Mouse (Mus musculus) ES-E14 (cell line): ENCODE results near the gene Sh3bp5l.

ENCODE experiments used
- CHD2 ChIP-seq: IDR thresholded peaks from 2 replicates; pipeline ENCODE4 v1.6.1; 2014; ENCODE audit warnings: mild to moderate bottlenecking, low read depth, low read length, inconsistent platforms
- HCFC1 ChIP-seq: IDR thresholded peaks from 2 replicates; pipeline ENCODE4 v1.6.1; 2012; ENCODE audit warnings: low read length, inconsistent platforms, borderline replicate concordance; ENCODE audit not compliant: insufficient read depth
- MAFK ChIP-seq: IDR thresholded peaks from 2 replicates; pipeline ENCODE4 v1.6.1; 2014; ENCODE audit warnings: mild to moderate bottlenecking, low read depth, low read length, inconsistent platforms; ENCODE audit not compliant: insufficient read depth
- ZC3H11A ChIP-seq: IDR thresholded peaks from 2 replicates; pipeline ENCODE4 v1.6.1; 2012; ENCODE audit warnings: low read depth, mild to moderate bottlenecking, inconsistent platforms, low read length, borderline replicate concordance
- ZNF384 ChIP-seq: IDR thresholded peaks from 2 replicates; pipeline ENCODE4 v1.6.1; 2012; ENCODE audit warnings: low read depth, low read length, inconsistent platforms

GRCm38 (mm10) chr11:58289992-58290682 lies 40.4 kb upstream of the Sh3bp5l start:
- no peak for TF ChIP-seq HCFC1
- no peak for TF ChIP-seq ZC3H11A
- no peak for TF ChIP-seq ZNF384
- no peak for TF ChIP-seq MAFK
- no peak for TF ChIP-seq CHD2
